ENCODE assay signal across 18 mouse cellular contexts in genomic region chr12:111558655-111559054, GRCm38 (mm10). TPM values are rescaled to one million over a fixed set of nuclear protein-coding genes. Genes with fewer than 3 reads are reported as not detected.
DNase-seq lines count a peak whose midpoint lies in the region; ATAC-seq and TF ChIP-seq lines count a peak whose summit lies in the region.
"Had no signal": no experiment of that assay in that cellular context is flagged by ENCODE, and none has a peak within 500 bp of the region (broad histone marks: within the 10 kb centered on the region; RNA-seq: fewer than 3 reads in every experiment).

No protein-coding gene starts in this region.

- no peaks in the 10 kb centered on the region for H3K36me3 ChIP-seq in heart, embryonic 11.5 days (ENCODE audit: control insufficient read depth, insufficient read depth, low read length)
- H3K36me3 ChIP-seq in CH12.LX (replicated peaks in 1 of 2; ENCODE audit: control insufficient read depth in 1 of 2, insufficient read depth in 1 of 2, low read length in 1 of 2): no peaks in the 10 kb centered on the region
- H3K36me3 ChIP-seq in erythroblast, embryonic 14.5 days (ENCODE audit: control insufficient read depth): no peaks in the 10 kb centered on the region
- no peaks in the 10 kb centered on the region for H3K36me3 ChIP-seq in liver, embryonic 15.5 days (replicated peaks)
- H3K36me3 ChIP-seq in midbrain, embryonic 16.5 days (ENCODE audit: control insufficient read depth, insufficient read depth, low read length): no peaks in the 10 kb centered on the region
- H3K36me3 ChIP-seq in forebrain, embryonic 14.5 days (ENCODE audit: control insufficient read depth, insufficient read depth, low read length): no peaks in the 10 kb centered on the region
- H3K36me3 ChIP-seq: embryonic facial prominence, embryonic 10.5 days; heart, embryonic 15.5 days; hindbrain, embryonic 10.5 days; lung, embryonic 15.5 days; midbrain, embryonic 15.5 days had no signal

- H3K4me1 ChIP-seq in heart, embryonic 11.5 days (ENCODE audit: control insufficient read depth, insufficient read depth, low read length): peaks cover 12% of the 10 kb centered on the region; the same call in 1 of the 2 replicates
- H3K4me1 ChIP-seq in CH12.LX (ENCODE audit: control insufficient read depth in 1 of 2, insufficient read depth in 2 of 2): peaks cover 10 to 23% of the 10 kb centered on the region in 2 experiments
- peaks cover 55% of the 10 kb centered on the region for H3K4me1 ChIP-seq in erythroblast, embryonic 14.5 days (ENCODE audit: control insufficient read depth)
- peaks cover 62% of the 10 kb centered on the region for H3K4me1 ChIP-seq in liver, embryonic 15.5 days (replicated peaks)
- H3K4me1 ChIP-seq in midbrain, embryonic 16.5 days (ENCODE audit: control insufficient read depth, insufficient read depth, low read length): no peaks in the 10 kb centered on the region
- no peaks in the 10 kb centered on the region for H3K4me1 ChIP-seq in forebrain, embryonic 14.5 days (ENCODE audit: control insufficient read depth, insufficient read depth, low read length)
- H3K4me1 ChIP-seq: midbrain, embryonic 15.5 days had no signal

- peak overlapping the region; percentile 59; the same call in 1 of the 2 replicates for H3K27ac ChIP-seq in heart, embryonic 11.5 days (ENCODE audit: low read depth, low read length)
- no peak overlapping the region for H3K27ac ChIP-seq in CH12.LX (ENCODE audit: insufficient read depth, low read depth)
- H3K27ac ChIP-seq in liver, embryonic 15.5 days (replicated peaks): peak overlapping the region; percentile 93
- no peak overlapping the region for H3K27ac ChIP-seq in midbrain, embryonic 16.5 days (ENCODE audit: low read length)
- no peak overlapping the region for H3K27ac ChIP-seq in forebrain, embryonic 14.5 days (ENCODE audit: low read depth, low read length)
- H3K27ac ChIP-seq: embryonic facial prominence, embryonic 10.5 days; heart, embryonic 15.5 days; hindbrain, embryonic 10.5 days; lung, embryonic 15.5 days; midbrain, embryonic 15.5 days had no signal

- no peak for DNase-seq in heart, adult 18-20 months
- no peak for DNase-seq in CH12.LX (ENCODE audit: extremely low read depth)
- DNase-seq in left cerebral cortex, adult 18-20 months (ENCODE audit: low spot score in 2 of 2): no peak
- DNase-seq in forebrain, embryonic 14.5 days (ENCODE audit: low spot score): no peak
- DNase-seq: adrenal gland, adult 8-10 months; cerebellum, adult 2 months; gastrocnemius, postnatal 14 days; kidney, adult 9 months; right cerebral cortex, adult 18-20 months had no signal

- TF ChIP-seq POLR2A in CH12.LX (IDR thresholded peaks at IDR 0.05; ENCODE audit: low read depth, low read length): no peak

- no peaks in the 10 kb centered on the region for H3K79me2 ChIP-seq in CH12.LX (replicated peaks; ENCODE audit: control insufficient read depth, extremely low read depth, insufficient read depth, poor library complexity, severe bottlenecking)

- in situ Hi-C loops in CH12.LX (cut with MboI; ENCODE audit: low pct_ligation_motif_present, low pct_unique_long_range_greater_than_20kb, low sequenced_read_pairs): no loop called here

- no peak overlapping the region for H3K4me2 ChIP-seq in heart, embryonic 11.5 days
- peak overlapping the region; percentile 90; the same call in 1 of the 2 replicates for H3K4me2 ChIP-seq in CH12.LX (ENCODE audit: insufficient read depth, low read depth, poor library complexity, severe bottlenecking)
- peak overlapping the region; percentile 62 for H3K4me2 ChIP-seq in liver, embryonic 15.5 days
- H3K4me2 ChIP-seq in midbrain, embryonic 16.5 days (ENCODE audit: low read length): no peak overlapping the region
- no peak overlapping the region for H3K4me2 ChIP-seq in forebrain, embryonic 14.5 days (ENCODE audit: low read length)
- H3K4me2 ChIP-seq: heart, embryonic 15.5 days; lung, embryonic 15.5 days; midbrain, embryonic 15.5 days had no signal

- no peaks in the 10 kb centered on the region for H3K27me3 ChIP-seq in heart, embryonic 11.5 days (ENCODE audit: control insufficient read depth, insufficient read depth, low read length)
- no peaks in the 10 kb centered on the region for H3K27me3 ChIP-seq in CH12.LX (replicated peaks)
- H3K27me3 ChIP-seq in erythroblast, embryonic 14.5 days (ENCODE audit: control insufficient read depth): peaks cover 8% of the 10 kb centered on the region
- 0 out of 2 replicates have a peak, but pooled peaks cover 7% of the 10 kb centered on the region for H3K27me3 ChIP-seq in liver, embryonic 15.5 days
- H3K27me3 ChIP-seq in midbrain, embryonic 16.5 days (ENCODE audit: control insufficient read depth, insufficient read depth, low read depth, low read length): no peaks in the 10 kb centered on the region
- no peaks in the 10 kb centered on the region for H3K27me3 ChIP-seq in forebrain, embryonic 14.5 days (replicated peaks; ENCODE audit: control insufficient read depth, insufficient read depth, low read length)
- H3K27me3 ChIP-seq: heart, embryonic 15.5 days; lung, embryonic 15.5 days; midbrain, embryonic 15.5 days had no signal

- no peak overlapping the region for H3K4me3 ChIP-seq in heart, embryonic 11.5 days (ENCODE audit: low read depth, low read length)
- peak overlapping the region in 1 of 3 experiments; percentile 57 for H3K4me3 ChIP-seq in CH12.LX (replicated peaks in 1 of 3; ENCODE audit: low read depth in 2 of 3, low read length in 2 of 3, poor library complexity in 1 of 3)
- H3K4me3 ChIP-seq in erythroblast, embryonic 14.5 days (replicated peaks): peak overlapping the region; percentile 50
- H3K4me3 ChIP-seq in liver, embryonic 15.5 days (replicated peaks): peak overlapping the region; percentile 15; the same call in 1 of the 2 replicates
- no peak overlapping the region for H3K4me3 ChIP-seq in midbrain, embryonic 16.5 days (ENCODE audit: low read depth, low read length)
- no peak overlapping the region for H3K4me3 ChIP-seq in forebrain, embryonic 14.5 days (ENCODE audit: low read depth, low read length)
- H3K4me3 ChIP-seq: embryonic facial prominence, embryonic 10.5 days; heart, embryonic 15.5 days; hindbrain, embryonic 10.5 days; lung, embryonic 15.5 days; midbrain, embryonic 15.5 days had no signal

- TF ChIP-seq RAD21 in CH12.LX (IDR thresholded peaks at IDR 0.05; ENCODE audit: low read depth, low read length): no peak

- TF ChIP-seq CTCF in CH12.LX (conservative IDR thresholded peaks at IDR 0.05 in 1 of 2, IDR thresholded peaks at IDR 0.05 in 1 of 2; ENCODE audit: low read depth in 2 of 2, low read length in 2 of 2): no peak

- H3K9ac ChIP-seq in heart, embryonic 11.5 days (ENCODE audit: low read depth, low read length): no peak overlapping the region
- H3K9ac ChIP-seq in CH12.LX (ENCODE audit: insufficient read depth, low read depth): no peak overlapping the region
- H3K9ac ChIP-seq in liver, embryonic 15.5 days: peak overlapping the region; percentile 43
- no peak overlapping the region for H3K9ac ChIP-seq in midbrain, embryonic 16.5 days (ENCODE audit: low read depth, low read length)
- no peak overlapping the region for H3K9ac ChIP-seq in forebrain, embryonic 14.5 days (ENCODE audit: low read length)
- H3K9ac ChIP-seq: heart, embryonic 15.5 days; lung, embryonic 15.5 days; midbrain, embryonic 15.5 days had no signal

- WGBS in heart, embryonic 11.5 days (ENCODE audit: insufficient replicate concordance): 67% methylated on average over 2 of the region's 2 CpGs
- 14% methylated on average over 2 of the region's 2 CpGs for WGBS in liver, embryonic 15.5 days (ENCODE audit: insufficient replicate concordance)
- 77% methylated on average over 2 of the region's 2 CpGs for WGBS in midbrain, embryonic 16.5 days
- 83% methylated on average over 2 of the region's 2 CpGs for WGBS in forebrain, embryonic 14.5 days

- no peak for TF ChIP-seq EP300 in CH12.LX (IDR thresholded peaks at IDR 0.05; ENCODE audit: low read length)

- no peaks in the 10 kb centered on the region for H3K9me3 ChIP-seq in heart, embryonic 11.5 days (replicated peaks; ENCODE audit: control insufficient read depth, low read length)
- no peaks in the 10 kb centered on the region for H3K9me3 ChIP-seq in CH12.LX (replicated peaks; ENCODE audit: low read length)
- peaks cover 3% of the 10 kb centered on the region; the same call in 1 of the 2 replicates for H3K9me3 ChIP-seq in erythroblast, embryonic 14.5 days (ENCODE audit: control insufficient read depth, low read length)
- no peaks in the 10 kb centered on the region for H3K9me3 ChIP-seq in liver, embryonic 15.5 days (replicated peaks)
- no peaks in the 10 kb centered on the region for H3K9me3 ChIP-seq in midbrain, embryonic 16.5 days (replicated peaks; ENCODE audit: control insufficient read depth, low read length, poor library complexity, severe bottlenecking)
- no peaks in the 10 kb centered on the region for H3K9me3 ChIP-seq in forebrain, embryonic 14.5 days (replicated peaks; ENCODE audit: control insufficient read depth, low read length)
- H3K9me3 ChIP-seq: embryonic facial prominence, embryonic 10.5 days; heart, embryonic 15.5 days; hindbrain, embryonic 10.5 days; lung, embryonic 15.5 days; midbrain, embryonic 15.5 days had no signal

- ATAC-seq in heart, embryonic 11.5 days (replicated peaks; ENCODE audit: insufficient number of reproducible peaks, low FRiP score, low TSS enrichment): peak; percentile 89
- ATAC-seq in liver, embryonic 15.5 days (ENCODE audit: insufficient read depth): peak; percentile 100
- no peak for ATAC-seq in midbrain, embryonic 16.5 days
- no peak for ATAC-seq in forebrain, embryonic 14.5 days
- ATAC-seq: midbrain, embryonic 15.5 days had no signal

- dilution Hi-C loops in CH12.LX (cut with MboI; ENCODE audit: extremely low pct_ligation_motif_present, extremely low pct_unique_long_range_greater_than_20kb, low sequenced_read_pairs): no loop called here

RNA-seq across cellular contexts. Expression of gene Mark3, which starts 15.7 kb away (rescaled TPM):
- polyA plus RNA-seq in heart, embryonic 11.5 days (2014; fragmentation: Nextera tagmentation; extraction: Ambion mirVana): 45.7 and 47.7 TPM in 2 replicates
- total RNA-seq in heart, adult 18-20 months (2021): 10 to 100 TPM; 45.5 to 47.4 TPM
- total RNA-seq in CH12.LX (2012; rRNA removed) (40.2 and 43.7 TPM in 2 replicates), CH12.LX (2014; rRNA removed) (51.2 and 58.7 TPM in 2 replicates)
- 34.3 and 40.7 TPM in 2 replicates for polyA plus RNA-seq in CH12.LX (2012; ENCODE audit: insufficient read length, low read depth)
- 2.0 and 2.4 TPM in 2 replicates for polyA plus RNA-seq in erythroblast, embryonic 14.5 days (2012)
- 13.3 and 17.4 TPM in 2 replicates for polyA plus RNA-seq in liver, embryonic 15.5 days (2015; fragmentation: Nextera tagmentation; extraction: Ambion mirVana)
- total RNA-seq in left cerebral cortex, adult 18-20 months (2021): 10 to 100 TPM; 82.9 to 94.5 TPM
- 39.9 and 45.5 TPM in 2 replicates for polyA plus RNA-seq in midbrain, embryonic 16.5 days (2015; fragmentation: Nextera tagmentation; extraction: Ambion mirVana)
- polyA plus RNA-seq in forebrain, embryonic 14.5 days (2014; fragmentation: Nextera tagmentation; extraction: Ambion mirVana): 56.3 and 58.4 TPM in 2 replicates

RNA-seq across cellular contexts. Expression of gene Eif5, which starts 20.8 kb away (rescaled TPM):
- polyA plus RNA-seq in heart, embryonic 11.5 days (2014; fragmentation: Nextera tagmentation; extraction: Ambion mirVana): 478 and 505 TPM in 2 replicates
- total RNA-seq in heart, adult 18-20 months (2021): 100 to 1,000 TPM; 170 to 186 TPM
- total RNA-seq in CH12.LX (2012; rRNA removed) (118 and 129 TPM in 2 replicates), CH12.LX (2014; rRNA removed) (156 and 182 TPM in 2 replicates)
- 282 and 284 TPM in 2 replicates for polyA plus RNA-seq in CH12.LX (2012; ENCODE audit: insufficient read length, low read depth)
- polyA plus RNA-seq in erythroblast, embryonic 14.5 days (2012): 16.6 and 23.0 TPM in 2 replicates
- 499 and 578 TPM in 2 replicates for polyA plus RNA-seq in liver, embryonic 15.5 days (2015; fragmentation: Nextera tagmentation; extraction: Ambion mirVana)
- total RNA-seq in left cerebral cortex, adult 18-20 months (2021): 100 to 1,000 TPM; 247 to 250 TPM
- polyA plus RNA-seq in midbrain, embryonic 16.5 days (2015; fragmentation: Nextera tagmentation; extraction: Ambion mirVana): 502 and 561 TPM in 2 replicates
- polyA plus RNA-seq in forebrain, embryonic 14.5 days (2014; fragmentation: Nextera tagmentation; extraction: Ambion mirVana): 452 and 491 TPM in 2 replicates

Comparison
In these comparisons a context has a peak if more than half of its experiments do, and no peak if none do; other contexts are left out.
1. ATAC-seq: peak in heart, embryonic 11.5 days (single experiment) and liver, embryonic 15.5 days (single experiment); none in midbrain, embryonic 16.5 days (single experiment) and forebrain, embryonic 14.5 days (single experiment).
2. H3K27ac ChIP-seq: peak in heart, embryonic 11.5 days (single experiment) and liver, embryonic 15.5 days (single experiment); none in CH12.LX (single experiment), midbrain, embryonic 16.5 days (single experiment) and forebrain, embryonic 14.5 days (single experiment).
3. H3K4me2 ChIP-seq: peak in CH12.LX (single experiment) and liver, embryonic 15.5 days (single experiment); none in heart, embryonic 11.5 days (single experiment), midbrain, embryonic 16.5 days (single experiment) and forebrain, embryonic 14.5 days (single experiment).
4. H3K4me3 ChIP-seq: peak in erythroblast, embryonic 14.5 days (single experiment) and liver, embryonic 15.5 days (single experiment); none in heart, embryonic 11.5 days (single experiment), midbrain, embryonic 16.5 days (single experiment) and forebrain, embryonic 14.5 days (single experiment).
5. RNA of gene Eif5, which starts 20.8 kb away (polyA plus RNA-seq): 499 to 578 TPM in liver, embryonic 15.5 days, 478 to 505 TPM in heart, embryonic 11.5 days, 502 to 561 TPM in midbrain, embryonic 16.5 days, 452 to 491 TPM in forebrain, embryonic 14.5 days and 282 to 284 TPM in CH12.LX; 16.6 to 23.0 TPM in erythroblast, embryonic 14.5 days; every median in the first group is over 10 times any median in the second.